Mouse (Mus musculus) adrenal gland, postnatal 36 days (tissue): ENCODE data around the gene Gm43518. TPM values are rescaled to one million over a fixed set of nuclear protein-coding genes. Genes with fewer than 3 reads are reported as not detected.

ENCODE experiments used
- DNase-seq, 2 experiments: peaks; one replicate each; pipeline ENCODE4 v3.0.0; 2021; ENCODE audit warnings: mixed read lengths in 1 of 2
- long read RNA-seq, 2 experiments: library from polyadenylated mRNA; stranded (forward); transcript quantifications; one replicate each; pipeline ENCODE4 v2.0.0; 2021; ENCODE audit warnings: borderline sequencing depth in 2 of 2
- total RNA-seq, 2 experiments: library from RNA; stranded (reverse); gene quantifications; 2 replicates each; pipeline ENCODE4 v1.2.3; 2021

The Gm43518 gene
- 1 to 10 TPM in 1 of 2 experiments, not detected in 1; 1.1 TPM for total RNA-seq
- long read RNA-seq, experiment 1: 0 reads
- long read RNA-seq, experiment 2: 0 reads

GRCm38 (mm10) chr5:123927118-123927517, at the start of gene Gm43518:
Gene Gm43518, plus strand, starts transcription at chr5:123927418.
- no peak for DNase-seq

DNA sequence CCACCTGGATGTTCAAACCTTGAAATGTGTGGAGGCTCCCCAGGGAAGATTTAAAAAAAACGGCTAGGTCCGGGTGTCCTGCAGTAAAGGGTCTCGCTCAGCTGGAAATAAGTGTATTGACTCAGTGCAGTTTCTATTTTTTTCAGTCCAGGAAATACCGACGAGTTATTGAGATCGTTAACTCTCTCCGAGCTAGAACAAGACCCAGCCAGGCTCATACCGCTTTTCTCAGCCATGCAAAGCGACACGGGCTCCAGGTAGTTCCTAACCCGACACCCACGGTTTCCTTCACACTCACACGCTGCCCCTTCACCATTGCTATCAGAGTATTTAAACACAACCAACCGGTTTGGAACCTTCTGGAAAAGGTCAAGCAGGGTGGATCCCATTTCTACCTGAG, 49.2 kb upstream of the Gm43518 start:
- no peak for DNase-seq

GRCm38 (mm10) chr5:123879928-123880327, 47.3 kb upstream of the Gm43518 start, which contains the start of gene Hcar1:
Gene Hcar1, minus strand, starts transcription at chr5:123880020.
- peak in 1 of 2 experiments; percentile 41 for DNase-seq

DNA sequence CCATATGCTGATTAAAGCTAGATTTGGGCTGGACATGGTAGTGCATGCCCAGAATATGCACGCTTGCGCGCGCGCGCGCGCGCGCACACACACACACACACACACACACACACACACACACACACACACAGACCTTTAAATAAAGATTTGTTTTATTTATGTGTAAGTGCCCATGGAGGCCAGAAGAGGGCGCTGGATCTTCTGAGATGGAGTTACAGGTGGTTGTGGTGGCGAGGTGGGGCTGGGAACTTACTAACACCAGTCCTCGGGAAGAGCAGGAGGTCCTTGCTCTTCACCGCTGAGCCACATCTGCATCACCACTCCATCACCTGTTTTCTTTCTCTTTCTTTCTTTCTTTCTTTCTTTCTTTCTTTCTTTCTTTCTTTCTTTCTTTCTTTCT, 46.4 kb upstream of the Gm43518 start:
- DNase-seq: no peak

- no peak for DNase-seq
Measured at GRCm38 (mm10) chr5:123883891-123884290, 43.3 kb upstream of the Gm43518 start.

DNA sequence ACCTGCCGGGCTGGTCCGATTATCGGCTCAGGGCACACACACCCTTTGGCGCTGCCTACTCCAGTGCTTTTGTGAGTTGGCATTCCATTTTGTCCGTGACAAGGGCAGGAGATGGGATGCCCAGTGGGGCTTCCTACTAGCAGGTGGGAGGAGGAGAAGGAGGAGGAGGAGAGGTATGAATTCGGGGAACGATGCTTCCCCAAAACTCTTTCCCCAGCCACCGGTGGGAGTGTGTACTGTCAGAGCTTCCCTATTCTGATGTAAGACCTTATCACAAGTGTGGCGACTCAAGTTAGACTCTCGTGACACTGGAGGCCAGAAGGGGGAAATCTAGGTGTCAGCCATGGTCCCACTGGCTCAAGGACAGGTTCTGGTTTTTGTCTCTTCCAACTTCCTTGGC, 42.9 kb upstream of the Gm43518 start:
- DNase-seq: no peak

DNA sequence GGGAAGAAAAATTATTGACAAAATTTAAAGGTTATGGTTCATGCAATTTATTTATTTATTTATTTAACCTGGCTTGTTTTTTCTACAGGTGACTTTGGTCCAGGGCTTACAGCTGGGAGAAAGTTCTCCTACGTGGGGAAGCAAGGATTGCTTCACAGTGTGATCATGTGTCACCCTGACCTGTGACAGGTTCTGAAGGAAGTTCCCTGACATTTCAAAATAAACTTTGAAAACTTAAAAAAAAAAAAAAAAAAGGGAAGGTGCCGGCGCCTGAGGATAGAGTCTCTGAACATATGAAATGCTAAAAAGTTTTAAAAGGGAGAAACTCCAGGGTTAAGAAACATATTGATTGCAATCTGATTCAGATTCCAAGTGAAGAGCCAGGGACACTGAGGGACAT, 40.9 kb upstream of the Gm43518 start:
- DNase-seq: no peak

GRCm38 (mm10) chr5:123890312-123890711, 36.9 kb upstream of the Gm43518 start:
- no peak for DNase-seq

GRCm38 (mm10) chr5:123890987-123891386, 36.2 kb upstream of the Gm43518 start:
- no peak for DNase-seq

GRCm38 (mm10) chr5:123891669-123892068, 35.5 kb upstream of the Gm43518 start:
- DNase-seq: peak in 1 of 2 experiments; percentile 26

GRCm38 (mm10) chr5:123893520-123893919, 33.7 kb upstream of the Gm43518 start:
- DNase-seq: no peak

- DNase-seq: no peak
Measured at GRCm38 (mm10) chr5:123896395-123896794, 30.8 kb upstream of the Gm43518 start.

GRCm38 (mm10) chr5:123897352-123897751, 29.9 kb upstream of the Gm43518 start:
- DNase-seq: no peak

GRCm38 (mm10) chr5:123904059-123904672, 23.1 kb upstream of the Gm43518 start:
- no peak for DNase-seq

- no peak for DNase-seq
Measured at GRCm38 (mm10) chr5:123906146-123906975, 20.9 kb upstream of the Gm43518 start.

GRCm38 (mm10) chr5:123906976-123907630, 20.1 kb upstream of the Gm43518 start, which contains the start of gene Denr:
Gene Denr, plus strand, starts transcription at chr5:123907175.
- peak; percentile 100 for DNase-seq

- DNase-seq: no peak
Measured at GRCm38 (mm10) chr5:123907631-123907977, 19.6 kb upstream of the Gm43518 start.

DNA sequence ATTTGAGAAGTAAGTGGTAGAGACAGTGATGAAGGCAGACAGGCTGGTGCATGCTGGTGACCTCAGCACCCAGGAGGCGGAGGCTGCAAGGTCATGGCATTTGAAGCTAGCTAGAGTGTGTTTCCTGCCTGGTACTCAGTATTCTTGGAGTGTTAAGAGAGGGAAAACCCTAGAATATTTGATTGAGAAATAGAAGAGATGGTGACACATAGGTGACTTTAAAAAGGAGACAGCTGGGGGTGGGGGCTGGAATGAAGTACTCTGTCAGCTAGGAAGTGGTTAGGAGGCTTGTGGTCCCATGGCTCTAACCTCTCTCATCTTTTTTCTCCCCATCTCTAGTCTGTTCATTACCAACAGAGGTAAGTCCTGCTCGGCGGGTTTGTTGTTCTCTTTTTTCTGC, 12.4 kb upstream of the Gm43518 start:
- DNase-seq: peak; percentile 69 to 73

DNA sequence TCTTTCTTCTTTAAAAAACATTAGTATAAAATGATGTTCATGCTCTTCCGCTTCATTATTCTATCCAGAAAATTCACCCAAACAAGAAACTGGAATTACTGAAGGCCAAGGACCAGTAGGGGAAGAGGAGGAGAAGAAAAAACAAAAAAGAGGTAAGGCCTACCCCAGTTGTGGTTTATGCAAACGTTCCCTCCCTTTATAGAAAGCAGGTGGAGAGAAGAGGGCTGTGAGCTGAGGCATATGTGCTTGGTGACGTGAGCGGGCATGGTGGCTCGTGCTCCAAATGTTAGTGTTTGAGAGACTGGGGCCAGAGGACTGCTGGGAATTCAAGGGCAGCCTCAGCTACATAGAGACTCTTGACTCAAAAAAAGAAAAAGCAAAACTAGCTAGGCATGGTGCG, 5.1 kb upstream of the Gm43518 start:
- no peak for DNase-seq

DNA sequence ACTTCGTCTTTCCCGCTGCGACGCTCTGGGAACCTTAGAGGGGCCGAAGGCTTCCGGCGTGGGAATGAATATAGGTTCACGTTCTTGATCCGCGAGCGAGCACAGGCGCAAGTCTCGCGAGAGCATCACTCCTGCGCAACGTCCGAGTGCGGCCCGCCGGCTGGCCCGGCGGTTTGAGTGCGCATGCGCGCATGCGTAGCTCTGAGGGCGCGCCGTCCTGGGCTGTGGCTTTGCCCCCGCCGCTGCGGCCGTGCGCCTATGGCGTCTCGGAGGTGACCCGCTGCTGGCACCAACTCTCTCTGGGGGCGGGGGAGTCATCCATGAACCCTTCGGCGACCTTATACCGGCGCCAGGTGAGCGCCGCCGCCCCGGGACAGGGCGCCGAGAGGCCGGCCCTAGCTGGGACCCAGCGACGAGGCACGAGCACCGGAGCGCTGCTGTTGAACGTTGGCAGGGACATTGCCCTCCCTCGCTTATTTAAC, 3.3 kb downstream of the Gm43518 start, which contains the start of gene Ccdc62:
Gene Ccdc62 (plus strand): TSS at position 172 of the 482 bp plus-strand sequence.
- peak; percentile 95 to 97 for DNase-seq

- DNase-seq: no peak
Measured at GRCm38 (mm10) chr5:123931131-123931530, 3.9 kb downstream of the Gm43518 start.

GRCm38 (mm10) chr5:123932927-123933326, 5.7 kb downstream of the Gm43518 start:
- no peak for DNase-seq

- DNase-seq: no peak
Measured at GRCm38 (mm10) chr5:123933556-123933955, 6.3 kb downstream of the Gm43518 start.
